Mouse (Mus musculus): ENCODE results near the gene Crmp1. TPM values are rescaled to one million over a fixed set of nuclear protein-coding genes. Genes with fewer than 3 reads are reported as not detected.

Crmp1 gene
- total RNA-seq, 2 experiments from 2014 or later: 210 to 213 TPM

DNA sequence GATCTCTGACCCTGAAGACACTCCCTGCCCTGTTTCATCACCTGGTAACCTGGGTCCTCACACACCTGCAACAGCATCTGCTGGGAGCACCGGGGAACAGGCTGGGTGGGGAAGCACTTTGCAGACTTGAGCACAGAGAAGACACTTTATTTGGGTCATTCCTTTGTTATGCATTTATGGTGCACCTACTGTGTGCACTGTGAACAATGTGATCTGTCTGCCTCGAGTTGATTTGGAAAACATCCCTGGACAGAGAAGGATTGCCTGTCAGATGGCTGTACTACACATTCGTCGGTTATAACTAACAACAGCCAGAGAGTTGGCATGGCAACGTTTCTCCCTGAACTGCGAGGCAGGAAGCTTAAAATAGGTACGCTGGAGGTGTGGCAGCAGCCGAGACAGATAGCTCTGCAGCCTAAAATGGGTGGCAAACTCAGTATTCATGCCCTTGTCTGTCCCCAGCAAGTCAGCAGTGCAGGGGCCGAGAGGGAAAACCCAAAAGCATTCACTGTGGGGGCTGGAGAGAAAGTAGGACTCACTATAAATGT, 8.7 kb upstream of the Crmp1 start:
- peak; percentile 79 to 96 for DNase-seq (ENCODE audit: low spot score in 2 of 2)
- intact Hi-C loops (cut with DNase I): no loop called here

DNA sequence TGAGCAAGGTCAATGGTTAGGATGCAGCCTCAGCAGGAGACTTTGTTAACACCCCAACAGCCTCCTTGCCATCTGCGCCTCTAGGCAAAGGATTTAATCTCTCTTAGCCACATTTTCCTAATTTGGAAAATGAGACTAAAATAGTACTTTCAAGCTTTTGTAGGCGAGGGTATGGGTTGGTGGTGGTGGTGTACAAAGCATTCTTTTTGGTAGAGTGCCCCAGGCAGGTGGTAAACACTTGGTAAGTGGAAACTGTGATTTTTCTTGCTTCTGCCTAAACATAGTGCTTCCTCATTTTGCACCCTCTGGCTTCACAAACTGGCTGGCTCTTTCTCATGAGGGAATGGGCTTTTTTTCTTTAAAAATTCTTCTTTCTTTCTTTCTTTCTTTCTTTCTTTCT, 3.1 kb upstream of the Crmp1 start:
- intact Hi-C loops (cut with DNase I): no loop called here
- DNase-seq (ENCODE audit: low spot score in 2 of 2): peak in 1 of 2 experiments; percentile 85

DNA sequence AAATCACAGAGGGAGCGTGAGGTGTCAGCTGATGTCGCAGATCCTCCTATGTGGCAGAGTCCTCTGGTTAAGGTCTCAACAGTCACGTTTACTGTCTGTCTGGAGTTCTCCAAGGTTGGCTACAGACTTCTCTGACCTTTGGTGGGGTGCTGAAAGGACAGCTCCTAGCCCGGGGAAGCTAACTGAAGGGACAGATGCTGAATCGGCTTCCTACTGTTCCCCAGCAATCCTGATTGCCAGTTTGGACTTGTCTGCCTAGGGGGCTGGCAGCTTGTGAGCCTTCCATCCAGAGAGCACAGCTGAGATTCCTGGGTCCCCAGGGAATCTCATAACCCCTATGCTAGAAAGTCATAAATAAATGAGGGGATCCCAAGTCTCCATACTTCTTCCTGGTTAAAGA, 1.2 kb upstream of the Crmp1 start:
- intact Hi-C loops (cut with DNase I): no loop called here
- no peak for DNase-seq (ENCODE audit: low spot score in 2 of 2)

DNA sequence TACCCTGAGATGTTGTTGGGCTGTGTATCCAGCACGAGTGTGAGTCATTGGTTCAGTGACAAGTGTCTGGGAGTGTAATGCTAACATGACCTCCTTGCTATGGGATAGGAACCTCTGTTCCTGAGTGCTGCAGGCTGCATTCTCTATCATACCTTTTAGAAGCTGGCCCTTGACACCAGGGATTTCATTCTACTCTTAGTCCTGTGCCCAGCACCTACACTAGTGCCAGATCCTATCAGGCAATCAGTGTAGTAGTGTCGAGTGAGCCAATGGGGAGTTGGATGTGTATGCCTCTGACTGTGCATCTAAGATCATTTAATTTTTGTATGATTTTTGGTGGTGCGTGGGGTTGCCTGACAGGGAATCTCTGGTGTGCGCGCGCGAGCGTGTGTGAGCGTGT, 516 bp upstream of the Crmp1 start:
- intact Hi-C loops (cut with DNase I): no loop called here
- no peak for DNase-seq (ENCODE audit: low spot score in 2 of 2)

DNA sequence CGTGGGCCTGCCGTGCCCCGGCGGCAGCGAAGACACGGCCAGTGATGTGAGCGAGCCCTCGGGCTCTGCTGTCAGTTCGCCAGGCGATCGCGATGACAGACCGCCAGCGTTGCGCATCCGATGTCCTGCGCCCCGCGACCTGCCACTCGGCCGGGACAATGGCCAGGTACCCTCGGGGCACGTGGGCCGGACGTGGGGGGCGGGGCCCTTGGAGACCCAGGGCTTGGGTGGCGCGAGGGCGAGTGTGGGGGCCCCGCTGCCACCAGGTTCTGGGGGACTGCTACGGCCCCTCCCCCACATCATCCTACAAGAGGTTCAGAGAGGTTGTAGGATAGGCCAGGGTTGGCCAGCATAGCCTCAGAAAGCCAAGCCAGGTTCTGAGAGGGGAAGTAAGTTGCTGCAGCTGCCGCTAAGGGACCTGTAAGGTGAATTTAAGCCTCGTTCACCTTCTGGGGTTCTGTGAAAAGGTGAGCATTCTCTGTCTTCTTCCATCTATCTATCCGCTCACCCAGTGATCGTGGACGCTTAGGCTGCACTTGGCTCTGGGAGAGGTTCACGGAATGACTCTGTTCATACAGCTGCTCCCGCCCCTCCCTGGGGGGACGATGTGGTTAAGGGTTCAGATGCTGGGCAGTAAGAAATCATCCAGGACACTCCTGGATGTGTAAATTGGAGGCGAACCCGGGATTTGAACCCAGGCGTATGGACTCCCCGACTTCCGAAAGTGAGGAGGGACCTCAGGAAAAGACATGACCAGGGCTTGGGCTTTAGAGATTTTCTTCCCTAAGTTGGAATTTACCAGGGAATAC, 824 bp downstream of the Crmp1 start:
- DNase-seq (ENCODE audit: low spot score in 2 of 2): no peak
- intact Hi-C loops (cut with DNase I): no loop called here

DNA sequence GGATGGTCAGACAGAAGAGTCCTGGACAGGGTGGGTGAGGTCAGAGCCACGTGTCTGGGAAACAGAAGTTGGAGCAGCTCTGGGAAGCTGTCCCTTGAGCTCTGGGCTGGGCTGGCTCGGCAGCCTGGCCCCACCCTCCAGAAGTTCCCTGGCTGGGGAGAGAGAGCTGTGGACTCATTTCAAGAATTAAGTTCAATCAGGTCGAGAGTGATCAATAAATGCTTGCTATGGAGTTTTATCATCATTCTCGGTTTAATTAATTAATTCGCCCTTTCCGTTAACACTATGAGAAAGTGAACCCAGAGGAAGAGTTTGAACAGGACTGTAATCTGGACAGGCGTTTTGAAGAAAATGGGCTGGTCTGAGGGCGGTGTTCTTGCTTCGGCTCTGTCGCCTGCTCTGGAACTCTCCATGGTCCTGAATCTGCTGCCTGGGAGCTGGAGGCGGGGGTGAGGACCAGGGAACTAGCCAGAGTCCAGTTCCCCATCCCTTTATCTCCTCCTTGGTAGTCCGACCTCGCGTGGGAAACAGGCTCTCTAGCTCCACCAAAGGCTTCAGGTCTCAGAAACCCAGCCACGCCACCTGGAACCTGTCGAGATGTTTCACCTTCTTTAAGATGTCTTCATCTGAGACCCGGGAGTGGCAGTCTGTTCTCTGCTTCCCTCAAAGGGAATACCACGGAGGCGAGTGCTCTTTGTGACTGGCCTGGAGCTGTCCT, 1.6 kb downstream of the Crmp1 start:
- intact Hi-C loops (cut with DNase I): no loop called here
- no peak for DNase-seq (ENCODE audit: low spot score in 2 of 2)

DNA sequence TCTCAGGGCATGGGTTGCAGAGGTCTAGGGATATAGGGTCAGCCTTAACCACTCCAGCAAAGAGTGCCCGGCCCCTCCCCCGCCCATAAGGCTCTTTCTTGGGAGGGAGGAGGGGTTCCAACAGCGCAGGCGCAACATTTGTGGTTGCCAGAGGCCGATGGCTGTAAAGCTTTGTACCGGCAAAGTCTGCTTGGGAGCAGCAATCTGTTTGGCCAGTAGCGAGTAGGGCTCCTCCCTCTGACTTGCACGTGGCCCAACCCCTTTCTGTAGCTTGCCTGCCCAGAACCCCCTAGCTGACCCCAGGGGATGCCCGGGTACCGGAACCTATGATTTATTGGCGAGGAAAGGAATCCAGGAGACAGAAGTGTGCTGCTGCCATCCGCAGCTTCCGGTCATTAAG, 2.4 kb downstream of the Crmp1 start:
- intact Hi-C loops (cut with DNase I): loop anchor here (2.0 kb wide), 2 partner anchors 45 to 67 kb away; no protein-coding TSS in a partner anchor

DNA sequence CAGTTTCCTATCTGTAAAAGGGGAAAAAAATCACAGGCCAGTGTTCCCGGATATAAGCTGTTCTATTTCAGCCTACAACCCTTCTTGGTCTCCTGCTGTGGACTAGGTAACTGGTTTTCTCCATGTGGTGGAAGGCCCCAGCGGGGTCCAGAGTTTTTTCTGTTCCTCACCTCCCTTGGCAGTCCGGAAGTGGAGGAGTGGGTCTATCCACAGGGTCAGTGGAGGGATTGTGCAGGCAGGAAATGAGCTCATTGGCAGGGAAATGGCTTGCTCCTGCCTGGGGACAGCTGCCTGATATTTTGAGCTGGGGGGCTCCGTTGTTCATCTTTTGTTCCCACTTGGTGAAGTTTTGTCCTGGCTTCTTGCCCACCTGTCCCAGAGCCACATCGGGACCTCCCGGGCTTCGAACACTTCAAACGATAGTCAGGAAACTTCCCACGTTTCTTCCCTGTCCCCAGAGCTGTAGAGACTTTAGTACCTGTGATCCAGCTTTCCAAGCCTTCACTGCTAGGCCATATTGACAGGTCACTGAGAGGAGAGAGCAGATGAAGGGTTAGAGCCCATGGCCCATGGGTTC, 3.0 kb downstream of the Crmp1 start:
- intact Hi-C loops (cut with DNase I): loop anchor here (2.0 kb wide), 2 partner anchors 44 to 68 kb away; no protein-coding TSS in a partner anchor

More for the DNA sequence above, 2.4 kb downstream of the Crmp1 start:
- DNase-seq (ENCODE audit: low spot score in 2 of 2): peak; percentile 74 to 86

DNA sequence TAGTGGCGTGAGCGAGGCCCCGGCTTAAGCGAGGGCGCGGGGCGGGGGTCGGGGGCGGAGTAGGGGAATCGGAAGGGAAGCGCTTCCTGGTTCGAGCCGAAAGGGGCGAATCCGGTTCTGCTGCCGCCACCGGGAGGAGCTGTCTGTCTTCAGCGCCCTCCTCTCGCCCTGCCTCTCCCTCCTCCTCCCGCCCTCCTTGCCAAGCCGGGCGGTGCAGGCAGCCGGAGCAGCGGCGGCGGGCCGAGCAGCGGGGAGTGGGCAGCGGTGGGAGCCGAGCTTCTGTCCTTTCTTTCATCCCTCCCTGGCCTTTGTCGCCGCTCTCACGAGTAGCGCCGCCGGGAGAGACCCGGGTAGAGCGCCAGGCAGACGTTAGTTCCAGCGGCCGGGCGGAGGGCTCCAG, 3.9 kb downstream of the Crmp1 start:
- intact Hi-C loops (cut with DNase I): loop anchor here (2.0 kb wide), 2 partner anchors 43 to 69 kb away; no protein-coding TSS in a partner anchor
- peak; percentile 79 to 88 for DNase-seq (ENCODE audit: low spot score in 2 of 2)

More for the DNA sequence above, 3.0 kb downstream of the Crmp1 start:
- DNase-seq (ENCODE audit: low spot score in 2 of 2): no peak

DNA sequence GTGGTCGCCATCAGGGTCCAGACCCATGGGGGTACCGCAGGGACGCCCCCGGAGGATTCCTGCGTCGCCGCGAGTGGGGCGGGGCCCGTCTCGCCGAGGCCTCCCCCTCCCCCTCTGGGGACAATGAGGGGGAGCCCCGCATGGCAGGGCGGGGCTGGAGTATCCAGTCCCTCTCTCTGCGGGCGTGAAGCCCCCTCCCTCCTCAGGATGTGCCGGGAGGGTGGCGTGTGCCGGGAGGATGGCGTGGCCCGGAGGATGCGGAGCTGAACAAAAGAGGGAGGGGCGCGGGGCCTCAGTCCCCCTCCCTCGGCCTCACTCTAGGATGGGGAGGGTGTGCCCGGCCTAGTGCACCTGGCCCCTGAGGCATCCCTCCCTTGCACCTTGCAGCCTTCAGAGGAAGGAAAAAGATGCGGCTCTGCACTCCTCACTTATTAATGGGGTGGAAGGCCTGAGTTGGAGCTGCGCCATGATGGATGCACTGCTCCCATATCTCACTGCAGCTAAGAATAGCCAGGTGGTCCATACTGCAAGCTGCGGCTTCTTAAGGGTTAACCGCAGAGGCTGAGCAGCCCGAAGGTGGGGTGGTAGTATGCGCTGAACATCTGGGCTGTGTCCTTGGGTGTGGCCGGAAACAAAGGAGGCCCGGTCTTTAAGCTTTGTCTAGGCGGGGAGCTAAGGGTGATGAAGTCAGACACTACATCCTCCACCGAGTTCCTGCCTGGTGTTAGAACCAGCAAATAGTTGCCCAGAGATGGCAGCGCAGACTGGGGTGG, 4.6 kb downstream of the Crmp1 start:
- intact Hi-C loops (cut with DNase I): no loop called here
- DNase-seq (ENCODE audit: low spot score in 2 of 2): no peak

DNA sequence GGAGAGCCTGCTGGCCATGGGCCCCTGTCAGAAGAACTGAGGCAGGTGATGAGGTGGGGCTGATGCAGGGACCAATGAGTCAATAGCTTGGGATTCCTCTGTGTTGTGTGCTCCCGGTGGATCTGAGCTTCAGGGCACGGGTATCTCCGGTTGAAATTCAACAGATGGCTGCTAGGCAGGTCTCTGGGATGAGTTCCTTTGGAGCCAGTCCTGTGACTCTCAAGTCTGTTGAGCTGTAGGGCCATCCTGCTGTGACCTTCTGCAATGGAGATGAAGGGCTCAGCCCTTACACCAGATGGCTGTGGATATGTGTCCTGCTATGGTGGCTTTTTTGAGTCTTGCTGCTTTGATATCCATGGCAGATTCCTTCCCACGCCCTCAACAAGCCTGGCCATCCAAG, 5.7 kb downstream of the Crmp1 start:
- no peak for DNase-seq (ENCODE audit: low spot score in 2 of 2)
- intact Hi-C loops (cut with DNase I): no loop called here

DNA sequence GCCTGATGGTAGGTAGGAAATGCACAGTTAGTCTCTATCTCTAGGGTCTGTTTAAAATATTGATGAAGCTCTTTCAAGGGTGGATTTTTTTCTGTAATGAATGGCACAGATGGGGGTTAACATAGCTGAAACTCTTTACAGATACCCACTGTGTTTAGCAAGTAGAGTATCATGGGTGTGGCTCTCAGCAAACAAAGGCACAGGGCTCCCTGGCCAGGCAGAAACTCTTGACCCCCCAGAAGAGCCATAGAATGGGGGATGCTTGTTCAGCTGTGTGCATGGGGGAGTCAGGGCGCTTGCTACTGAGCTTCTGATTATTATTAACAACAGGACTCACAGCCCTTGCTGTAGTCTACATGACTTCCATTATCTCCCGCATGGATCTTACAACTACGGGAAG, 7.1 kb downstream of the Crmp1 start:
- intact Hi-C loops (cut with DNase I): no loop called here
- no peak for DNase-seq (ENCODE audit: low spot score in 2 of 2)

DNA sequence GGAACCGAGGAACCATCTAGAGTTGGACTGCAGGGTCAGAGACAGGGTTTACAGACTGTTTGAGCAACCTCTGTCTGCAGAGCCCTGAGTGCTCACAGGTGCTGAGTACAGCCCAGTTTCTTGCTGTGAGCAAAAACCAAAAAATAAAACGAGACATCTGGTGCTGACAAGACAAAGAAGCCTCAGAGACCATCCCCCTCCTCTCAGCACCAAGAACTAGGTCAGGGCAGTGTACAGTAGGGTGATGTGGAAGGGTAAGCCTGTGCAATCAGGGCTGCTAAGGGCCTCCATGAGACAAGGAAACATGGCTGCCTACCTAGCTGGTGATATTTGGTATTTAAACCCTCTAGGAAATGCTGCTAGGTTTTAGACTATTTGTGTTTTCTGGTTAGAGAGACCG, 9.9 kb downstream of the Crmp1 start:
- intact Hi-C loops (cut with DNase I): no loop called here
- no peak for DNase-seq (ENCODE audit: low spot score in 2 of 2)

DNA sequence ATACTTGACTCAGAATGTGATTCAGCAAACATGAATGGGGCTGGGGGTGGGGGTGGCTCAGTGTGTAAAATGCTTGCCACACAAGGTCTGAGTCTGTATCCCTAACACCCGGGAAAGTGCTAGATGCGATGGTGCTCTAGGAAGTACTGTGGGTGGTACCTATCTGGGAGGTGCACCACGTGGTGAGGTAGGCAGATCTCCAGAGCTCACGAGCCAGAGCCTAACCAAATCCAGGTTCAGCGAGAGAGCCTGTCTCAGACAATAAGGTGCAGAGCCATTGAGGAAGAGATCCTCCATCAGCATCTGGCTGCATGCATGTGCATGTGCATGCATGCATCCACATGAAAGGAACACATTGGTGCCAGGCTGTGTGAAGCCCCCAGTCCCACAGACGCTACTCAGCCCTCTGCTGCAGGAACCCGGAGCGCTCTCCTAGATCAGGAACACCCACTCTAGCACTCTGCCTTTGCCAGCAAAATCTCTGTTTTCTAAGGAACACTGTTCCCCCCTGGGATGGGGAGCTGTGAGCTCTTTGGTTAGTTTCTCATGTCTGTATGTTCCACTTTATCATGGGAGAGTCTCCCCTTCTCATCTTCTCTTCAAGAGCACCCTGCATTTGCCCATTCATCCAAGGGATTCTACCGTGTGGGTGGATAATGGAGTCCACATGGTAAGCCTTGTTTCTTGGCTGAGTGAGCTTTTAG, 10.5 kb downstream of the Crmp1 start:
- DNase-seq (ENCODE audit: low spot score in 2 of 2): peak; percentile 50 to 86
- intact Hi-C loops (cut with DNase I): no loop called here

DNA sequence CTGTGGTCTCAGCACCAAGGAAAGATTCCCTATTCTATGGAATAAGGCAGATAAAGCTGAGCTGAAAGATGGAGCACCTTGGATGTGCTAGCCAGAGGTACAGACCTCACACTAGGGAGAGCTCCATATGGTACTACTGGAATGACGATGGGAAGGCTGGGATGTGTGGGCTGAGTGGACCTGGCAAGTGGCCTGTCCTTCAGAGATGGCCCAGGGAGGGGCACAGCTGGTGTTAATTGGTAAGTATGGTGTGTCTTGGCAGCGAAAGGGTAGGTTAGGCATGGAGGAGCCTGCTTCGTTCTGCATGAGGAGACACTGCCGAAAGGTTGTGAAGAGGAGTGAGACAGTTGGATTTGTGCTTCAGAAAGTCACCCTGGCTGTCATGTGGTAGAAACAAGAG, 12.8 kb downstream of the Crmp1 start:
- DNase-seq (ENCODE audit: low spot score in 2 of 2): peak in 1 of 2 experiments; percentile 55
- intact Hi-C loops (cut with DNase I): no loop called here

DNA sequence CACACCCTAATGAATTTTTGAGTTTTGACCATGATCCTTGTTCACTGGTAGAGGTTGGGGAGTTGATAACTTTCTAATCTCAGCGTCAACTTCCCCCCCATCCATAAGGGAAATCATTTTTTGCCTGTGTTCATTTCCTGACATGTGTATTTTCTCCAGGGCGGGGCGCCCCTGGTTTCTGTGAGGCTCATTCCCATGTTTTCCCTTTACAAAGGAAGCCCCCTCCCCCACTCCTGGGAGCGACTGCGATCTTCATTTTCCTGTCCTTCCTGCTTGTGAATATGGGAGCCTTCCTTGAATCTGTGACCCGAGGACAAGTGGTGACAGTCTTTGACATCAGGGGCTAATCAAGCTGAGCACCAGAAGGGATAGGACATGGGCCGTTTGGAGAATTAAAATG, 15.1 kb downstream of the Crmp1 start:
- intact Hi-C loops (cut with DNase I): no loop called here
- no peak for DNase-seq (ENCODE audit: low spot score in 2 of 2)

DNA sequence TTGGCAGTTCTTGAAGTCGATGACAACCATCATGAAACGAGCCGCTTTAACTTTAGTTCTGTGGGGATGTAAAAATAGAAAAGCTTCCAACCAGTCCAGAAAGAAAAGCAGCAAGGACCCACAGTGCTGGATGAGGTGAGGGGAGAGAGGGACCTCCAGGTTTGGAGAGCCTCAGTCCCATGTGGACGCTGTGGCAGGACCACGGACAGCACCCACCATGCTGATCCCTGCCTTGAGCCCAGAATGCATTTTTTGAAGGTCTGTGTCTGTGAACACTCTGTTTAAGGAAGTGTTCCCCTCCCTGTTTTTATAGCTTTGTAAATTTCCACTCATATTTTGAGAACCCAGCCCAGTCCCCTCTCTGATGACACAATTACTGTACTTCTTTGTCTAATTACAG, 15.5 kb downstream of the Crmp1 start:
- DNase-seq (ENCODE audit: low spot score in 2 of 2): no peak
- intact Hi-C loops (cut with DNase I): no loop called here

DNA sequence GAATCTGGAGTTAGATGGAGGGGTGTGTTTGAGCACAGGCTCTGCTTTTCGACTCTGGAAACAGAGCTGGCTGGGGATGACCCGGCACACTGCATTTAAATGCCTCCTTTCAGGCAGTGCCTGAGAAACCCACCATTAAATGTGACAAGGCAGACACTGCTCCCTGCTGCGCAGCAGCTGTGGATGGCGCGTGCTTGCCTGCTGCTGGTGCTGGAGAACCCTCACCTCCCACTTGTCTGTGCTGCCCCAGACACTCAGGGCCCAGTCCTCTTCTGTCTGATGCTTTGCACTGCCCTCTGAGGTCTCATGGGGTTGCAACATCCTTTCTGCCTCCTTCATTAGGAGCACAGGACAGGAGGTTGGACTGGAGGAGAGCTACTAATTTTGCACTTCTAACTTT, 20.0 kb downstream of the Crmp1 start:
- intact Hi-C loops (cut with DNase I): no loop called here
- no peak for DNase-seq (ENCODE audit: low spot score in 2 of 2)

DNA sequence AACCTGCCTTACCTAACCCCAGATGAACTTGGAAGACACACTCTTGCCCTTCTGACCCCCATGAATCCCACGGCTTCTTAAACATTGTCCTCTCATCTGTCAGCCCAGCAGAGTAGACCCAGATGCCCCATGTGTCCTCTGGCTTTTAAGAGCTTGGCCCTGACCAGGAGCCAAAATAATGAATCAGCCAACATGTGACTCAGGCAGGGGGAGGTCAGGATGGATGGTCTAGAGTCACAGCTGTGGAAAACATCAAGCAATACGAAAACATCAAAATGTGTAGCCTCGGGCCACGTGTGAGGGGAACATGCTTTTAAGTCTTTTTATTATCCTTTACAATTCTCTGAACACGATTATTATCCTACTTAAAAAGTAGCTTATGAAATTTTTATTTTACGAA, 22.1 kb downstream of the Crmp1 start:
- intact Hi-C loops (cut with DNase I): no loop called here
- DNase-seq (ENCODE audit: low spot score in 2 of 2): no peak
